Mouse (Mus musculus): ENCODE measurements around the gene Speer4f1.

DNA sequence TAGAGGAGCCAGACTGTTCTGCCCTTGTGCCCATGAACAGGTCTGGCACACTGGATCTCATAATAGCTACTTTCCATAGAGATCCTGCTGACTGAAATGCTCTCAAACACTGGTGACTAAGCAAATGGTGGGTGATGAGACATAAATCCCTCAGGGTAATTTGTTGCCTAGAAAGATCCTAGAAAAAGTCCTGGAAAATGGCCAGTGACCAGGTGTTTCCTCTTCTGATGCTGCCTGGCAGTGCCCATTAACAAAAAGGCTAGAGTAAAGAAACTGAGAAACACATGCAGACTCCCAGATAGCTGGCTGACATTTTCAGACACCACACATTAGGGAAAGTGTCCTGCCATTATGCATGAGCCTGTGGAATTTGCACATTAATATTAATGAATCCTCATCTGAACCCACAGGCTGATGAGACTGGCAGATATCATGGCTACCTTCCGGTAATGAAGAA lies 24.0 kb downstream of the Speer4f1 start:
- no peak for TF ChIP-seq POLR2A (IDR thresholded peaks at IDR 0.05; ENCODE audit: low read depth, low read length)
- TF ChIP-seq CTCF (conservative IDR thresholded peaks at IDR 0.05; ENCODE audit: insufficient read depth, insufficient read length, low read depth, low read length): no peak

All from kidney, adult 2 months (tissue).